Mouse (Mus musculus): Measurements from ENCODE around the gene Dtnbp1. TPM values are rescaled to one million over a fixed set of nuclear protein-coding genes. Genes with fewer than 3 reads are reported as not detected.

Dtnbp1 gene
- total RNA-seq, 2 experiments from 2014 or later, result 67.8 to 74.4 TPM

DNA sequence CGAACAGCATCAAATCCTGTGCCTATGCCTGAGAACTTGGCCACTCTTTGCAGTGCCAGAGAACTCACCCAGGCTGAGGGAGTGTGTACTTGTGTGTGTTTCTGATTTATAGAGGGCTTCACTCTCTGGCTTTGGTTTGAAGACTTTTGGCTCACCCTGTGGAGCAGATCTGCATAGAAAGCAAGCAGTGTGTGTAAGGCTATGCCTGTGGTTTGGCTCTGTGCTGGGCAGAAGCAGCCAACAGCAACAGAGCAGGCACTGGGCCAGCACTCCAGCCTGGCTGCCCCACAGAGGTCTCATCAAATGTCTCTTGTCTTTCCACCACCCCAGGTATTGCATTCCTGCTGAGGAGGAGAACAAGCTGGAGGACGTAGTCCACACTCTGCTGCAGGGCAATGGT lies 89.1 kb downstream of the Dtnbp1 start:
- intact Hi-C loops (cut with DNase I), result no loop called here
- peak; percentile 66 to 75 for DNase-seq

DNA sequence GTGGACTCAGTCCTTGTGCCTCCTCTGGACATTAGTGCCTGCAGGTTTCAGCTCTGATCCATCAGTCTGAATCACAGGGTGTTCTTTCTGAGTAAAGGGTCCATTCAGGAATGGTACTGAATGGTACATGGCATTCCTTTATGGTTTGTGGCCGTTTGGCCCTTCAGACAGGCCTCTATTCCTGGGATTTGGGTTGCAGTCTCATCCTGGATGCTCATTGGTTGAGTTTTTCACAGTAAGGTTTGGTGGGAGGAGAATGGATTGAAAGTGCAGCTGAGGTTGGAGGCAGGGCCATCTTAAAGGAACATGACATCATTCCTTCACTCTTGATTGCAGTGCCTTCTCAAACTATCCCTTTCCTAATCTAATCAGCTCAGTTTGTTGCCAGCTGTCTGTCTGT lies 93.2 kb downstream of the Dtnbp1 start:
- DNase-seq, result no peak
- intact Hi-C loops (cut with DNase I), result no loop called here

DNA sequence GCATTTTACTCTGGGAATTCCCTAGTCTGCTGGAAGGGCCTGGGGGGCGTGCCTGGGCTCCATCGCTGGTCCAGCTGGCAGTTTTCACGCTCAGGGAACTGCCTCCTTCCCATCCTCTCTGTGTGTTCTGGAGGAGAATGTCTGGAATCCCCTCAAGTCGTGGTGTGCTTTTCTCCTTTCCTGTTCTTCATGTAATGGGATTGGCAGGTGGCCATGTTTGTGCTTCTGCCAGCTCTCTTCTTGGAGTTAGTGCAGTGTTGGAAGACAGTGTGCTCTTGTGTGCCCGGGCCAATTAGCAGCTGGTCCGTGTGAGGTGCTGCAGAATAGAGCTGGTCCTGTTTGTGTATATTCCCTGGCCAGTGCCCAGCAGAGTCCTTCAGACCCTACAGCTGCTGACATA lies 94.2 kb downstream of the Dtnbp1 start:
- intact Hi-C loops (cut with DNase I), result no loop called here
- DNase-seq, result peak; percentile 93

DNA sequence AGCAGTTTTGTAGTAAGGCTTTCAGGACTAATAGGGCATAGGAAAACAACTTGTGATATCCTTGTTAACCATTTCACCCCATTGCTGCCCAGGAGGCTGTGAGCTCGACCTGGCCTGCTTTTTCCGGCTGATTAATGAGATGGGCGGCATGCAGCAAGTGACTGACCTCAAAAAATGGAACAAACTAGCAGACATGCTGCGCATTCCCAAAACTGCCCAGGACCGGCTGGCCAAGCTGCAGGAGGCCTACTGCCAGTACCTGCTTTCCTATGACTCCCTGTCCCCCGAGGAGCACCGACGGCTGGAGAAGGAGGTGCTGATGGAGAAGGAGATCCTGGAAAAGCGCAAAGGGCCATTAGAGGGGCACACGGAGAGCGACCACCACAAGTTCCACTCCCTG lies 95.8 kb downstream of the Dtnbp1 start:
- intact Hi-C loops (cut with DNase I), result no loop called here
- DNase-seq, result no peak

DNA sequence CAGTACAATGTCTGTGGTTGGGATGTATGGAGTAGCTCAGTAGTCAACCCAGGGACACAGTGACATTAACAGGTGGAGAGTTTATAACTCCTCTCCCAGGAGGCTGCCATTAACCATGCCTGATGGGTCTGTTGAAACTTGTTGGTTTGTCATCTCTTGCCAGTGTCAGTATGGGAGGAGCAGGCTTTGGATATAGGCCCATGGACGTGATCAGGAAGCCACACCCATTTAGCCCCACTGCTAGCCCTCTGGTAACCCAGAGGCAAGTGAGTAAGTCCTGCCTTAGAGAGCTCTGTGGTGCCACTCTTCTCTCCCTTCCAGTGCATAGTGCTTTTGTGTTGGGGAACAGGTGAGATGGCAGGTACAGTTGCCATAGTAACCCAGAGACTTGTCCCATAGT lies 97.7 kb downstream of the Dtnbp1 start:
- intact Hi-C loops (cut with DNase I), result no loop called here
- no peak for DNase-seq

DNA sequence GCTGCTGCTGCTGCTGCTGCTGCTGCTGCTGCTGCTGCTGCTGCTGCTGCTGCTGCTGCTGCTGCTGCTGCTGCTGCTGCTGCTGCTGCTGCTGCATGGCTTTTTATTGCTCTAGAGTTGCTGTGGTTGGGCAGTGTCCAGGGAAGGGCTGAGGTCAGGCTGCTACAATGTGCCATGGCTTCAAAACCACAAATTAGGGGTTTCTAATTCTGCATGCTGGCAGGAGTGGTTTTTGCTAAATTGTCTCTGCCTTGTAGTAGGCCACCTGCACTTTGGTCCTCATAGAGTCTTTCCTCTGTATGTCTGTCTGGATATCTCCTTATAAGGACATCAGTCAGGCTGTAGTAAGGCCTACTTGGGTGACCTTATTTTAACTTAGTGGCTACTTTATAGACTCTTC lies 98.5 kb downstream of the Dtnbp1 start:
- no peak for DNase-seq
- intact Hi-C loops (cut with DNase I), result no loop called here

DNA sequence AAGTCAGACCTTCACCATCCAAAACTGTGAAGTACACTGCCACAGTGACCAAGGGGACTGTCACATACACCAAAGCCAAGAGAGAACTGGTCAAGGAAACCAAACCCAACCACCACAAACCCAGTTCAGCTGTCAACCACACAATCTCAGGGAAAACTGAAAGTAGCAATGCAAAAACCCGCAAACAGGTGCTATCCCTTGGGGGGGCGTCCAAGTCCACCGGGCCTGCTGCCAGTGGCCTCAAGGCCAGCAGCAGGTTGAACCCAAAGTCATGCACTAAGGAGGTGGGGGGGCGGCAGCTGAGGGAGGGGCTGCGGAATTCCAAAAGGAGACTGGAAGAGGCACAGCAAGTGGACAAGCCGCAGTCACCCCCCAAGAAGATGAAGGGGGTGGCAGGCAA lies 99.6 kb downstream of the Dtnbp1 start:
- intact Hi-C loops (cut with DNase I), result no loop called here
- DNase-seq, result no peak

DNA sequence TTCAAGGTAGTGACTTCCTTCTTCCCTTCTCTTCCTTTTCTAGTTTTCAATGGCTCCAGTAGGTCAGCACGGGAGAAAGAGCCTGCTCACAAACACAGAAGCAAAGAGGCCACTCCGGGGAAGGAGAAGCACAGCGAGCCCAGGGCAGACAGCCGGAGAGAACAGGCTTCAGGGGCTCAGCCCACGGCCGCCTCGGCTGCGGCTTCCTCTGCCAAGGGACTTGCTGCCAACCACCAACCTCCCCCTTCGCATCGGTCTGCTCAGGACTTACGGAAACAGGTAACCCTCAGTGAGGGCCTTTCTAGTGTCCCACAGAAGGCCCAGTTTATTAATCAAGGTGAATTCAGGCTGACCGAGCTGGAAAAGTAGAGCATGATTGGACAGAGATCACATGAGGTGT lies 105.7 kb downstream of the Dtnbp1 start:
- no peak for DNase-seq
- intact Hi-C loops (cut with DNase I), result no loop called here

DNA sequence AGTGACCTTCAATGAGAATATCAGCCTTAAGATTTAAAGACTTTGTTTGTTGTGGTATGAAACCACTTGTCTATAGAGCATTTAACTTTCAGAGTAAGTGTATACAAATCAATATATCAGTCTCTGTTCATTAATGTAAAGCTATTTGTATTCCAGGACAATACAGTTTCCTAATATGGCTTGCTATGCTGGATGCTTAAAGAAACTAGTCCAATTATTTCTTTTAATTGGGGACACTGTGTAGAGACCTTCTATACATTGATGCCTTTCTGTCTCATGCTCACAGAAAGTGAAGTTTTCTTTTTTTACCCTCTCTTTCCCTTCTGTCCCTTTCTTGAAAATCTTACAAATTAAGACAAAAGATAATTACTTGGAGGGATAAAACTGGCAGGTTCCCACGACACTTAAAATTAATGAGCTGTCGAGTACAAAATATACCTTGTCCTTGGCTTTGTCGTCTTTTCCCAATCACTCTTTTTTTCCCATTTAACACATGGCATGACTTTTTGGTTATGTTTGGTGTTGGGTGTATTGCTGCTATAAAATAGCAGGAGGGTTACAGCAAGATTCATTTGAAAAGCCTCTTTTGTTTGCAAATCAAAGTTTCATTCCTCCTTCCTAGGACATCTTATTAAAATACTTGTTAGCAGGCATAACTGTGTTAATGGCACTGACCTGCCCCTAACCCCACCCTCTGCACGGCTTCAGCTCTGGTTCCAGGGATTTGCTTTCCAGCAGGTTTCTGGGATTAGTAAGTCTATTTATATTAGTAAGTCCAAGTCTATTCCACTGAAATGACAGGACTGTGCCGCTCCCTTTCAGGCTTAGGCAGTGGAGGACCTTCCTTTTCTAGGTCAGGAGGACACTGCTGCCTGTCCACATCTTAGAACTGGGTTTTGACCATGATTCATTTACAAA lies 109.9 kb downstream of the Dtnbp1 start:
- intact Hi-C loops (cut with DNase I), result no loop called here
- no peak for DNase-seq

DNA sequence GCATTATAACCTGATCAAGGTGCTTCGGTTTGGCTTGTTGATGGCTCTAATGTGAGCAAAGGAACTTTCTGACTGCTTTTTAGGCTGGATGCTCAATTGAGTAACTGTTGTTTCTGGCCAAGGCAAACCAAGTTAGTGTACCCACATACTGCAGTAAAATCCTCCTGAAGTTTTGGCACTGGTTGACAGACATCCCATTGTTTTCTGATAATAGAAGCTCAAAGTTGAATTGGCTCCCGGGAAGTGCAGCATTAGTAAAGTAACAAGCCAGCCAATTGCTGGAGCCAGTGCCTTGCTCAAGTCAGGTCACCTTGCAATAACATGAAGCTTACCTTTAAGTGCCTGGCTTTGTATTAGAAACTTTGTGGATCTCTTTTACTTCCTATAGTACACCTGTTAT lies 111.3 kb downstream of the Dtnbp1 start:
- intact Hi-C loops (cut with DNase I), result no loop called here
- DNase-seq, result no peak

DNA sequence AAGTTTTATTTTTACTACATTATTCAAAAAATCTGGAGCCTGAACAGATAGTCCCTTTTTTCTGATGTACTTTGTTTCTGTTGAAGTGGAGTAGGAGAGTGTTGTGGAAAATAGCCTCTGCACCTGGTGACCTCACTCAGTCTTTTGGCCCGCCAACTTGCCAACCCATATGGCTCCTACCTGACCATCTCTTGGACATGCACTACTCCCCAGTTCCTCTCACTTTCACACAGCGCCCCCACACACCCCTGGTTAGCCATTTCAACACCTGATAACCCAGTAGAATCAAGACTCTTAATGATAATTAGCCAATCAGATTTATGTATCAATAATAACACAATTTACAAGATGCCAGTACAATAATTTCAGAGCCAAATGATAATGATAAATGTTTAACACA lies 115.7 kb downstream of the Dtnbp1 start:
- no peak for DNase-seq
- intact Hi-C loops (cut with DNase I), result no loop called here

DNA sequence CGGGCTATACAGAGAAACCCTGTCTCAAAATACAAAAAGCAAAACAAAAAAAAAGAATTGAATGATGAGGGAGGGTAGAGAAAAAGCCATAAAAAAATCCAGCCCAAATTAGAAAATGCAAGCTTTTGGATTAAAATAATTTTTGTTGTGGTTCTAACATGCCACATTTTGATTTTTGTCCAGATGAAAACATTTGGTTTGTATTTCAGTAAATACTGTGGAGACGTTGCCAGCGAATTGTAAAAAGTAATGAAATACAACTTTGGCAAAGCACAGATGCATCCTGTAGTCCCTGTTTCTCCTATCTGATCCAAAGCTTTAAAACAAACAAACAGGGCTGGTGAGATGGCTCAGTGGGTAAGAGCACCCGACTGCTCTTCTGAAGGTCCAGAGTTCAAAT lies 120.9 kb downstream of the Dtnbp1 start:
- intact Hi-C loops (cut with DNase I), result no loop called here
- DNase-seq, result no peak

DNA sequence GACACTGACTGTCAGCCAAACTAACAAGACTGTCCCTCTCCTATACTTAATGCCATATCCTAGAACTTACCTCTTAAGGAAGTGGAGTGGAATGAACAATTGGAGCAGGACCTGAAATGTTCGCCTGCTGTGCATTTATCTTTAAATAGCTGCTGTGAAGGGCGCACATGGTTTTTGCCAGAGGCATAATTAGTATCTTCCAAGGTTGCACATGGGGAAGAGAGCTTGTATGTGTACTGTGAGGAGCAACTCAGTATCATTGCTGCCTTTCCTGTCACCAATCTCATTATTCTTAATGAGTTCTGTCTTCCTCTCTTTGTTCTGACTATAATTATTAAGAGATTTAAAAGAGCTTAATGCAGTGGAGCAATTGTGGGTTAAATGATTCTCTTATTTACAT lies 125.1 kb downstream of the Dtnbp1 start:
- intact Hi-C loops (cut with DNase I), result no loop called here
- DNase-seq, result no peak

Other genes with a start within 250 kb of the Dtnbp1 start
- under 1 TPM in 1 of 2 experiments, not detected in 1; 0.30 TPM for gene Gm9817, start 76.5 kb upstream of the Dtnbp1 start, total RNA-seq (2021)

Measured in heart, postnatal 10 days (tissue).